Mouse (Mus musculus) heart, embryonic 16.5 days (tissue): ENCODE measurements at regions not wholly inside any gene's neighbourhood (a gene's known extent, or its start where the extent isn't known, plus 50 kb on each side); places are given as distances from the start of the nearest gene placed in this dataset.

Source experiments
- ATAC-seq: fragments of 200-750 bp; cut with Nextera tagmentation; replicated peaks from 2 replicates; pipeline ENCODE4 v1.8.0; 2017; ENCODE audit warnings: moderate number of reproducible peaks; ENCODE audit not compliant: insufficient read depth, low FRiP score; ENCODE audit errors: extremely low read depth
- H3K27ac ChIP-seq: fragments of 300-500 bp; sonication (generic); 2 replicates; pipeline ENCODE4 v1.5.1; 2014; ENCODE audit warnings: mild to moderate bottlenecking, low read length, control low read depth, moderate library complexity
- H3K27me3 ChIP-seq: fragments of 300-500 bp; sonication (generic); 2 replicates; pipeline ENCODE4 v1.6.1; 2014; ENCODE audit warnings: low read length, mixed read lengths; ENCODE audit not compliant: control insufficient read depth, insufficient read depth
- H3K36me3 ChIP-seq: fragments of 300-500 bp; sonication (generic); 2 replicates; pipeline ENCODE4 v1.6.1; 2014; ENCODE audit not compliant: control insufficient read depth, insufficient read depth
- H3K4me1 ChIP-seq: fragments of 300-500 bp; sonication (generic); 2 replicates; pipeline ENCODE4 v1.6.1; 2014; ENCODE audit warnings: low read length, mixed read lengths; ENCODE audit not compliant: control insufficient read depth, insufficient read depth
- H3K4me2 ChIP-seq: fragments of 300-500 bp; sonication (generic); 2 replicates; pipeline ENCODE4 v1.6.1; 2014; ENCODE audit warnings: low read depth, mild to moderate bottlenecking, control low read depth, low read length
- H3K4me3 ChIP-seq: fragments of 300-500 bp; sonication (generic); 2 replicates; pipeline ENCODE4 v1.5.1; 2014; ENCODE audit warnings: mild to moderate bottlenecking, control low read depth, low read length
- H3K9ac ChIP-seq: fragments of 300-500 bp; sonication (generic); 2 replicates; pipeline ENCODE4 v1.6.1; 2014; ENCODE audit warnings: low read length, control low read depth
- H3K9me3 ChIP-seq: fragments of 300-500 bp; sonication (generic); replicated peaks from 2 replicates; pipeline ENCODE4 v1.6.1; 2016; ENCODE audit warnings: low read length; ENCODE audit not compliant: control insufficient read depth
- WGBS: fragments of 180-500 bp; shearing (Covaris S2); extraction: QIAGEN DNeasy Blood & Tissue Kit; methylation state at CpG from one replicate; pipeline ENCODE4 v1.1.7; 2014; 5-methylcytosine and 5-hydroxymethylcytosine counted together

GRCm38 (mm10) chr10:98212876-98213587, 486.5 kb upstream of the C030005K15Rik start:
- H3K4me3 ChIP-seq: no peak overlapping the region
- no peak overlapping the region for H3K27ac ChIP-seq
- no peak for ATAC-seq
- no peaks in the 10 kb centered on the region for H3K27me3 ChIP-seq
- H3K4me2 ChIP-seq: no peak overlapping the region
- H3K9me3 ChIP-seq: no peaks in the 10 kb centered on the region
- H3K9ac ChIP-seq: no peak overlapping the region
- WGBS: 53% methylated on average over 7 of the region's 7 CpGs
- no peaks in the 10 kb centered on the region for H3K4me1 ChIP-seq
- H3K36me3 ChIP-seq: no peaks in the 10 kb centered on the region

DNA sequence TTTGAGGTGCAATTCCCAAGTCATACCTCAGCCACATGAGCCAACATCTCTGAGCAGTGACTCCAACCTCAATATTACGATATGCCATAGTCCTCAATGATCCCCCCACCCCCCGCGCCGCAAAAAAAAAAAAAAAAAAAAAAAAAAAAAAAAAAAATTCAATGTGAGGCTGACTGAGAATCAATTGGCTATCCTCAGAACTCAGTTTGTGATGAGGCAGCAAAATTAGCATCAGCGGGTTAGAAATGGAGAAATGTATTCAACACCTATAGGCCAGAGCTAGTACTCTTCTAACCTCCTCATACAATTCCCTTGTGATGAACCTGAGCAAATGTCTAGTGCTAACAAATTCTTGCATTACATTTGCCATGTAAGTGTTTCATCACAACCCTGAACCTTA, 504.5 kb upstream of the C030005K15Rik start:
- H3K4me1 ChIP-seq: no peaks in the 10 kb centered on the region
- H3K4me2 ChIP-seq: no peak overlapping the region
- H3K4me3 ChIP-seq: no peak overlapping the region
- H3K9me3 ChIP-seq: no peaks in the 10 kb centered on the region
- no peak overlapping the region for H3K9ac ChIP-seq
- H3K27me3 ChIP-seq: no peaks in the 10 kb centered on the region
- no peaks in the 10 kb centered on the region for H3K36me3 ChIP-seq
- H3K27ac ChIP-seq: no peak overlapping the region
- WGBS: 89% methylated on average over 5 of the region's 5 CpGs
- no peak for ATAC-seq

DNA sequence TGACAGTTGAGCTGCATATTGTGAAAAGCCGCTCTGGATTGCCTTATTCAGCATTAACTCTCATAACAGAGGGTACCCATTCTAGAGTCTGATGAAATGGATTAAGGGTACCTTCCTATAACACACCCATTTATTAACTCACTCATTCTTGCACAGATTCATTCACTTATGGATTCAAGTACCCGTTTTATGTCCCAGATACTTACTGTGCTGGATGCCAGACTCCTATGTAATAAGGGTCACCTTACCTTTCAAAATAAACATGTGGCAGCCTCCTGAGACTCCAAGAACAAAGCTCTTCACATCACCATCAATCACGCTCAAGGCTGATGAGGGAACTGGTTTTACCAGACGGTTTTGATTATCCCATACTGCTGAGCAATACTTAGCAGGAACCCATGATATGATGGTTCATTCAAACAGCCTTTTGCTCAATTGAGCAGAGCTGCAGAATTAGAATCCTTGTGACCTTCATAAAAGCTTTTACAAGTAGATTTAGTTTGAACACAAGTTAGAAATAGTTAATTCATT, 505.2 kb upstream of the C030005K15Rik start:
- no peaks in the 10 kb centered on the region for H3K36me3 ChIP-seq
- no peak overlapping the region for H3K4me3 ChIP-seq
- no peaks in the 10 kb centered on the region for H3K9me3 ChIP-seq
- H3K4me2 ChIP-seq: no peak overlapping the region
- 65% methylated on average over 4 of the region's 4 CpGs for WGBS
- no peaks in the 10 kb centered on the region for H3K4me1 ChIP-seq
- H3K27me3 ChIP-seq: no peaks in the 10 kb centered on the region
- ATAC-seq: no peak
- H3K9ac ChIP-seq: no peak overlapping the region
- no peak overlapping the region for H3K27ac ChIP-seq

DNA sequence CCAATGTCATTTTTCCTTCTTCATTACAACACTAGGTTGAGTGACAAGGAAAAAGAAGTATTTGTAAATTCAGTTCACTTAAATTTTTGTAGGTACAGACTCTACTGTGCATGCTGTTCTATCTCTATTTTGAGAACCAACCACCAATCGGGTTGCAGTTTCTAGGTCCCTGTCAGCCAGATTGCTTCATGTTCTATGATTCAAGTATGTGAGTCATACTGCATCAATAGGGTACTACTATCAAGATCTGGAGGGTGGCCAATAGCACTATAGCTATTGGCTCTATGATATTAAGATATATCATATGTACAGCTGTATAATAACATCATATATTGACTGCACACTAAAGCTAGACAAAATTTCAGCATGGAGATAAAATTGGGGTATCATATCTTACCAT, 521.8 kb upstream of the C030005K15Rik start:
- Histone ChIP-seq H3K9ac (no peak overlapping the region), H3K36me3 (no peaks in the 10 kb centered on the region), H3K27ac (no peak overlapping the region), H3K4me3 (no peak overlapping the region), H3K27me3 (no peaks in the 10 kb centered on the region), H3K9me3 (no peaks in the 10 kb centered on the region), H3K4me2 (no peak overlapping the region), H3K4me1 (no peaks in the 10 kb centered on the region)
- no peak for ATAC-seq
- WGBS: 78% methylated on average over 1 of the region's 1 CpGs

GRCm38 (mm10) chr10:98257980-98258707, 531.6 kb upstream of the C030005K15Rik start:
- H3K36me3 ChIP-seq: no peaks in the 10 kb centered on the region
- no peak overlapping the region for H3K27ac ChIP-seq
- ATAC-seq: no peak
- H3K4me1 ChIP-seq: no peaks in the 10 kb centered on the region
- H3K9ac ChIP-seq: no peak overlapping the region
- H3K4me2 ChIP-seq: no peak overlapping the region
- no peak overlapping the region for H3K4me3 ChIP-seq
- 0 out of 2 replicates have a peak, but pooled peaks cover 2% of the 10 kb centered on the region for H3K9me3 ChIP-seq
- WGBS: 67% methylated on average over 4 of the region's 4 CpGs
- H3K27me3 ChIP-seq: no peaks in the 10 kb centered on the region

DNA sequence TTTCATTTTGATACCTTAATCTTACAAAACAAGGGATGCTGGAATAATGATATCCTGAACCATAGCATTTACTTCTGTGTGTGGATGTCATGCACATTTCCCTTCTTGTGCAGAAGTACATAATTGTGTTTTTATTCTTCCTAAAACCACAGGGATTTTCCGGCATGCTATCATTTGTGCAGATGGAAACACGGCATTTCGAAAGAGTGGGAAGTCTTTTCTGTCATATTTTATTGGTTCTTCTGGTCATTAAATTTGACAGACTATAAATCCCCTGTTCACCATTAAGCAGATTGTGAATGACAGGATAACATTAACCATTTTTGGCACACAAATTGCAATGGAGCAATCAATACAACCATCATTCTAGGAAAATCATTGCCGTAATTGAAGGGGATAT, 532.7 kb upstream of the C030005K15Rik start:
- 87% methylated on average over 4 of the region's 4 CpGs for WGBS
- Histone ChIP-seq H3K9ac (no peak overlapping the region), H3K4me1 (no peaks in the 10 kb centered on the region), H3K36me3 (no peaks in the 10 kb centered on the region), H3K27ac (no peak overlapping the region), H3K27me3 (no peaks in the 10 kb centered on the region), H3K4me2 (no peak overlapping the region), H3K9me3 (0 out of 2 replicates have a peak, but pooled peaks cover 2% of the 10 kb centered on the region), H3K4me3 (no peak overlapping the region)
- no peak for ATAC-seq

GRCm38 (mm10) chr10:98268511-98268910, 542.0 kb upstream of the C030005K15Rik start:
- Histone ChIP-seq H3K4me2 (no peak overlapping the region), H3K9me3 (no peaks in the 10 kb centered on the region), H3K27ac (no peak overlapping the region), H3K4me3 (no peak overlapping the region), H3K27me3 (no peaks in the 10 kb centered on the region), H3K36me3 (no peaks in the 10 kb centered on the region), H3K9ac (no peak overlapping the region), H3K4me1 (no peaks in the 10 kb centered on the region)
- ATAC-seq: no peak
- WGBS: 52% methylated on average over 3 of the region's 3 CpGs

GRCm38 (mm10) chr10:98291617-98292016, 565.1 kb upstream of the C030005K15Rik start:
- WGBS: 18% methylated on average over 4 of the region's 4 CpGs
- no peaks in the 10 kb centered on the region for H3K9me3 ChIP-seq
- ATAC-seq: no peak
- no peaks in the 10 kb centered on the region for H3K27me3 ChIP-seq
- H3K9ac ChIP-seq: no peak overlapping the region
- H3K4me1 ChIP-seq: peaks cover 10% of the 10 kb centered on the region
- peak overlapping the region; percentile 64 for H3K27ac ChIP-seq
- H3K36me3 ChIP-seq: no peaks in the 10 kb centered on the region
- no peak overlapping the region for H3K4me3 ChIP-seq
- peak overlapping the region; percentile 23 for H3K4me2 ChIP-seq

GRCm38 (mm10) chr10:98292140-98292539, 565.6 kb upstream of the C030005K15Rik start:
- 12% methylated on average over 2 of the region's 2 CpGs for WGBS
- peaks cover 10% of the 10 kb centered on the region for H3K4me1 ChIP-seq
- H3K4me2 ChIP-seq: peak overlapping the region; percentile 23
- peak overlapping the region; percentile 64 for H3K27ac ChIP-seq
- H3K27me3 ChIP-seq: no peaks in the 10 kb centered on the region
- no peaks in the 10 kb centered on the region for H3K36me3 ChIP-seq
- no peak overlapping the region for H3K4me3 ChIP-seq
- no peak overlapping the region for H3K9ac ChIP-seq
- H3K9me3 ChIP-seq: no peaks in the 10 kb centered on the region
- ATAC-seq: peak; percentile 41
